Mouse (Mus musculus) adrenal gland, postnatal 25 days (tissue): ENCODE results near the gene Mbnl2. TPM values are rescaled to one million over a fixed set of nuclear protein-coding genes. Genes with fewer than 3 reads are reported as not detected.
A peak's percentile ranks its signal among the peaks of the same experiment; 100 is the strongest.

Source experiments
- DNase-seq: peaks from one replicate; pipeline ENCODE4 v3.0.0; 2021; ENCODE audit warnings: mixed read lengths
- total RNA-seq: library from RNA; stranded (reverse); gene quantifications from 2 replicates; pipeline ENCODE4 v1.2.3, GENCODE M21; 2021

Gene Mbnl2
- total RNA-seq, 1 experiment from 2014 or later: 226 TPM

DNA sequence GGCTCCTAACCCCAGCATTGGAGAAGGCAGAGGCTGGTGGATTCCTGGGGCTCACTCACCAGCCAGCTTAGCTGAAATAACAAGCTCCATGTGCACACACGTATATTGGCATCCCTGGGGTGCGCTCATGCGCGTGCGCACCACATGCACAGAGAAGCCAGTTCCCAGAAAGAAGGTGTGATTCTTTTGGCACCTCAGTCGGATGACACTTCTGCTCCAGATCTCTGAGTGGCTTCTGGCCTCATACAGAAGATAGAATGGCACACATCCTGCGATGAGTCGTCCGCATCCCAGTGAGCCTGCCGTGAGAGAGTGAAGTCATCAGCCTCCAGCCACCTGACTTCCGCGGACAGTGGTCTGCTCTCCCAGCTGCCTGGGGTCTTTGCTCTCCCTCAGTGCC, 55.0 kb downstream of the Mbnl2 start:
- DNase-seq: no peak

DNA sequence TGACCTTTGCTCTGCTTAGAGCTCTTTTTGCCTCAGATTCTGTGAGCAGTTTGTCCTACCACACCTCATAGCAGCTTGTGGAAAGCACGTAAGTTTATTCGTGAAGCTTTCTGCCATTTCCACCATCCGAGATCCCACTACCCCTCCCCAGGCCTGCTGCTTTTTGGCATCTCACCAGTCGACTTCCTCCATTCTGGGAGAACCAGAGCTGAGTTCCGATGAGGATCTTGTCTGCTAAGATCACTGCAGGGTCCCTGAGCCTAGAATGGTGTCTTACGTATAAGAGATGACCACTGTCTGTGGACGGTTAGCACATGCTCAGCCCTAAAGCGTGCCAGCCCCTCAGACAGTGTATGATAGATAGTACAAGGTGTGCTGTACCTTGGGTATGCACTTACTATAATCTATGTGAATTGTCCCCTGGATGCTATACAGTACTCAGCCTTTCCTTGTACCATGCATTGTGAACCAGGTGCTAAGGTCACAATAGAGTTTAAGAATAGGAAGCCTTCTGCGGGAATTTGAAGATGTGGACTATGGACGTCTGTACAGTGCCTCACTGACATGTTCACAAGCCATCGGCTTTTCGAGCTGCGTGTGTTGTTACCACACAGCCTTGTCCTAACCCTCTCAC, 55.5 kb downstream of the Mbnl2 start:
- DNase-seq: no peak

DNA sequence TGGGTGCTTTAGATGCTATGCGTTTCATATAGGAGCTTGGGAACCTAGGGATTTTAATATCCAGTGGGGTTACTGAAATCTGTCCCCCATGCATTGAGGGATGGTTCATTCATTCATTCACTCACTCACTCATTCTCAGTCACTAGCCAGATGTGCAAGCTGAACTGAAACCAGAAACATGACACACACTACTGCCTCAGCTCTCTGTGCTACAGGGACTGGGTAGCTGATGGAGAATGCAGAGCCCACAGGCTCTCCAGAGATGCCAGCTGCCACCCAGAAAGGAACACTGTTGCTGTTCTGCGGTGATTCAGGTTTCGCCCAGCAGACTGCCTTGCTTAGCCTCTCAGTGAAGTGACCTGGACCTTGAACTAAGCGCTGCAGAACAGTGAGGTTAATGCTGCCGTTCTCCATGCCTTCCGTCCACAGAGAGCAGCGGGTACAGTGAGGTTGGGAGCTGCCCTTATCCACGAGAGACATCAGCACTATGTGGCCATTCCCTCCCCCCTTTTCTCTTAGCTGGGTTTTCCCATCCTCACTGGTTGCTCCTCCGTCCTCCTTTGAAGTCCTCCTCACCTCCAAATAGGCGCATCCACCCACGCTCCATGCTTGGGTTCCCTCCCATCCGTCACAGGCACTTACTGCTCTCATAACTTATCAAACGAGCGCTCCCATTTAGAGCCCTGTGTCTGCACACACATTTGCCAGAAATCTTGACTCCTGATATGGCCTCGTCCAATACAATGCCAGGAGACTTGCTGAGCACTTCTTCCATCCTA, 58.2 kb downstream of the Mbnl2 start:
- DNase-seq: no peak

DNA sequence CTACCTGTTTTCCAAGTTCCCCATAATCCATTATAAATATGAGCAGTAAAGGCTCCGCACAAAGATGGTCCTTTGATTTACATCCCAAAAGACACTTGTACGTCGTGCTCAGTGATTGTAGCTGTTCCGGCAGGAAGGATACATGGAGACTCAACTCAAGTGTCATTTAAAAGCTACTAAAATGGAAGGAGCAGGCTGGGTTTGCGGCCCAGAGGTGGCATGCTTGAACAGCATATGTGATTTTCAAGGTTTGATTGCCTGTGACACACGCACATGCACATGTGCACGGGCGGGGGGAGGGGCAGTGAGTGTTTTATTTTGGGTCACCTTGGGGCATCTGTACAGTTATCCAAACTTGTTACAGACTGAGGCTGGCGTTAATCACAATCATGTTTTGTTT, 59.9 kb downstream of the Mbnl2 start:
- DNase-seq: no peak

DNA sequence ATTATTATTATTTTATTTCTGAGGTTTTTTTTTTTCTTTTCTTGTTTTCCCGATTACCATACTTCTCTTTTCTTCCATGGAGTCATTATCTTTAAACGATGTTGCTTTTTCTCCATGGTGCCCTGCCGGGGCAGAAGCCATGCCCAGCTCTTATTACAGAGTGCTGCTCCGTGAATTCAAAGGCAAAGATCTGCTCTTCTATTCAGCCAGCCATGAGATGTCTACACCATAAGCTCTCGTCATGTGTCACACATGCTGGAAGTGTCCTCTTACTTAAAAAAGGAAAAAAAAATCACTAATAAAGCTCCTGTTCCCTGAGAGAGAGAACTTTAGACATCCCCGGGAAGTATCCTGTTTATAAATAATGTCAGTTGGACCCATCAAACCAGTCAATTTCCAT, 60.4 kb downstream of the Mbnl2 start:
- DNase-seq: no peak

DNA sequence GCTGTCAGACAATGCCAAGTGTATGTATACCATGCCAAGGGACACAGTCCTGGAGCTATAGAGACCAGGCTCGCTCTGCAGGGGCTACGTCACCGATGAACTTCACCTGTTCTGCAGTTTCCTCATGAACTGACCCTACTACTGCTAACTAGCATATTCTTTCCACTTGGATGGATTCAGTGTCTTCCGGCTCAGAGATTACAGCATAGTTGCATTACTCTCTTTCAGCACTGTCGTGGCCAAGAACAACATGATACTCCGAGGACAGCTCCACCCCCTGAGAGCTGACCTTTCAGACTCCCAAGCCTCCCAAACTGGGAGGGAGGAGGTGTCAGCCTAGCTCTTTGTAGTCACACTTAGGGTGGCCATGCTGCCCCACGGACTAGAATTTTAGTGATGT, 60.9 kb downstream of the Mbnl2 start:
- DNase-seq: peak; percentile 61

DNA sequence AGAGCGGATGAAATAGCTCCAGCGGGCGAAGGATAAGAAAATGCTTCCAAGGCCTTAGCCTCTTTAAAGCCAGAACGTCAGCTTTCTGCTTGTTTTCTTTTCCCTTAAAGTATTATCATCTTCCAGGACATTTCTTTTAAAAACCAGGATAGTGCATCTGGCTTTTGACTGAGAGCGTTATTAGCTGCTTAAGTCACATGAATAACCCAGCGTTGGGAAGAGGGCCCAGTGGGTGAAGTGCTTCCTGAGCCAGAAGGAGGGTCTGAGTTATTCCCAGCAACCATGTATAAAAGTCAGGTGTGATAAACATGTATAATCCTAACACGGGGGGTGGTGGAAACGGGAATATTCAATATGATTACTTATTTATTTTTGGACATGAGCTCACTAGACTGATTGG, 61.4 kb downstream of the Mbnl2 start:
- no peak for DNase-seq

DNA sequence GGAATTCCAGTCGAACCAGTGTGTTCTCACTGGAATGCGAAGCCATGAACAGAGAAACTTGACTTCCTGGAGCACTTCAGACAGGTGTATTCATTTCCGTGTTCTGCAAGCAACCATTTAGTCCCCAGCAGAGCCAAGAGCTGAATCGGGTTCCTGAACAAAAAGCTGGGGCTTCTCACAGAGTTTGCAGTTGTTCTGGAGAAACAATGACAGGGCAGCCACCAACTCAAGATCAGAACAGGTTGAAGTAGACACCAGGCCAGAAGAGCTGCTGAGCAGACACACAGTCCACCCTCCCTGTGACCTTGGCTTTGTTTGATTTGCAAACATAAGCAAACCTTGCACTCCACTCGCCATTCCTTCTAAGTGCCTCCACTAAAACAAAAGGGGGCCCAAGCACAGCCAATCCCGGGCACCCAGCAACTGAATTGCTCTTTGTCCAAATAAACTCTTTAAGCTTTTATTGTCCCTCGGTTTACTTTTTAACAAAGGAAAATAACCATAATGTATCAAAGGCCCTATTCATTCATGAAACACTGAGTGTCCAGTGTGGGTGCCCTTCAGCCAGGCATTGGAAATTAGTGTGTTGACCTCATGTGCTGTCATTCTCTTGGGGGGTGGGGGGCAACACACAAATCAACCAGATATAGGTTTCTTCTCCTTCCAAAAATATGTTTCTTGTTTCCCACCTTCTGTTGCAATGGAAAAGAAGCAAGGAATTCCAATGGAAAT, 62.4 kb downstream of the Mbnl2 start:
- DNase-seq: no peak

DNA sequence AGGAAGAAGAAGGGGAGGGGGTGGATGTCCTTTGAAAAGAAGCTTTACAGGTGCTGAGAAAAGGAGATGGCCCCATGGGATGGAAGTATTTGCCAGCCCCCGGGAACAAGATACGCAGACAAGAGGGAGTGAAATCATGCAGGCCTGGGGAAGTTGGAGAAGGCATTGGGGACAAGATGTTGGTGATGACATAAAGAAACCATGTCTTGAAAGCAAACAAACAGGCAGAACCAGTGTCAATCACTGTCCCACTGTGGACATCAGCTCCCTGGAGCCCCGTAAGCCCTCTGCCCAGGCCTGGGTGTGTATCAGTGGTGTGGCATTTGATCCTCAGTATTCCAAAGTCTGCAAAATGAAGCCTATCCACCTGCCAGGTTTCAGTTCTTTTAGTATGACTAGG, 63.2 kb downstream of the Mbnl2 start:
- DNase-seq: no peak

DNA sequence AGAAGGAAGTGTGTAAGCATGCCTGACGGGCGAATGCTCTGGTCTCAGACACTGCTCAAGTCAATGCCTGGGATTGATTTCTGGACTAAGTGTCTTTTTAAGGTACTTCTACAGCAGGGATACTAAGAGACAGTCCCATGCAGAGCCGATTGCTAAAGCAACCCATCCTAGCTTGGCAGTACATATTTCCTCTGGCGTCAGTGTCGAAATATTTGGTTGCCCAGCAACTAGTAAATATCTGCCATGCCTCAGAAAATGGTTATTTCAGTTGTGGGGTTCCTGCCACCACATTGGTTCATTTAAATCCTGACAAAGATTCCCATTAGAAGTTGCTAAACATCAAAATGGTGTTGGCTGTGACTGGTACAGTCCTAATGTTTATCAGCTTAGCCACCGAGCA, 66.4 kb downstream of the Mbnl2 start:
- DNase-seq: no peak

DNA sequence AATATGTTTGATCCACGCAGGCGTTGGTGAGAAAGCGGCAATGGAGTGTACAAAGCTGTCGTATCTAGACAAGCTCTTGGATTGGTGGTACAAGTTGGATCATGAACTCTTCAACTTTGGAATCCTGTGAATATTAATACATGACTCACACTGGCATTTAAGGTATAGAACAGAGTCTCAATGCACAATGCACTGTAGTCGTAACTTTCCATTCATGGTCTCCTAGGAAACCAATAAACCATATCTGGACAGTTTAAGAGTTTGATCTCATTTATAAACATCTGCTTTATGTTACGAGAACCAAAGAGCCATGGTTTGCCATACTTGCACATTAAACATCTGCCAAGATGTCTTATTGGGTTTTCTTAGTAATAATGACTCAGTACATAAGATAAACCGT, 66.9 kb downstream of the Mbnl2 start:
- no peak for DNase-seq

DNA sequence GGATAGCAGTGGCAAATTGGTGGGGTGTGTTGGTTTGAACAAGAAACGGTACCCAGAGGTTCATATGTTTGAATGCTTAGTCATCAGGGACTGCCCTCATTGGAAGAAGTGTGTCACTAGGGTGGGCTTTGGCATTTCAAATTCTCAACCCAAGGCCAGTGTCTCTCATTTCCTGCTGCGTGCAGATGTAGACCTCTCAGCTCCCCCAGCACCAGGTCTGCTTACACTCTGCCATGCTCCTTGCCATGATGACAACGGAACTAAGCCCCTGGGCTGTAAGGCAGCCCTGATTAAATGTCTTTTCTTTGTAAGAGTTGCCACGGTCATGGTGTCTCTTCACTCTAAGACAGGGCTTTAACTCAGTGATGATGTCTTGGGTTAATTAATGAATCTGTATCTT, 69.2 kb downstream of the Mbnl2 start:
- DNase-seq: no peak

DNA sequence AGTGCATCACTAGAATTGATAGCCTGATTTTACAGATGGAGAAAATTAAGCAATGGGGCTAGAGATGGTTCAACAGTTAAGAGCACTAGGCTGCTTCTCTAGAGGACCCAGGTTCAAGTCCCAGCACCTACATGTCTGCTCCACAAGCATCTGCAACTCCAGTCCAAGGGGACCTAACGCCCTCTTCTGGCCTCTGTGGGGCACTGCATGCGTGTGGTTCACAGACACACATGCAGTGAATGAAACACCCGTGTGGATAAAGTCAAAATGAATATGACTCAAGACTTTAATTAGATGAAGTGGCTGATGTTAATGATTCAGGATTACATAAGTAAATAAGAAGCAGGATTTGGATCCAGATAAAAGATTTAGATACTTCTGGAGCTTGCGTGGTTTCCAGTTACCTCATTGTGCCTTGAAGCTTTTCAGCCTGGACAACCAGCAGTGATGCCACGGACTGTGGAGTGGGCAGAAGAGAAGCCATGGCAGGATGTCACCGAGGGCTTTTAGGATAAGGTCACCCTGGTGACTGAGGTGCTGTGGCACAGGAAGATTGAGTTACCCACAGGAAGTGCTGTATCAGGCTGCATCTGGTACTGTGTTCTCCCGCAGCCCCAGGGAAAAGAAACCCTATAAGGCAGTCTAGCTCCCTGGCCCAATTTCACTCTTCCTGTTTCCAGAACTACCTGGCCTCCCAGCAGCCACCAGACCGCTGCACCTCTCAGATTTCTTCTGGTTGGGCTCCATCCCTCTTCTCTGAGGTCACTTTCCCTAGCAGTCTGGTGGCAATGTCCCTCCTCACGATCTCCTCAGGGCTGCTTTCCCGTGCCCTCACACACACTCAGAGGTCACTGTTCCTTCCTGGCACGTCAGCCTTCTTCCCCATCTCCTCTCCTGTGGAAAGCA, 72.2 kb downstream of the Mbnl2 start:
- DNase-seq: no peak

DNA sequence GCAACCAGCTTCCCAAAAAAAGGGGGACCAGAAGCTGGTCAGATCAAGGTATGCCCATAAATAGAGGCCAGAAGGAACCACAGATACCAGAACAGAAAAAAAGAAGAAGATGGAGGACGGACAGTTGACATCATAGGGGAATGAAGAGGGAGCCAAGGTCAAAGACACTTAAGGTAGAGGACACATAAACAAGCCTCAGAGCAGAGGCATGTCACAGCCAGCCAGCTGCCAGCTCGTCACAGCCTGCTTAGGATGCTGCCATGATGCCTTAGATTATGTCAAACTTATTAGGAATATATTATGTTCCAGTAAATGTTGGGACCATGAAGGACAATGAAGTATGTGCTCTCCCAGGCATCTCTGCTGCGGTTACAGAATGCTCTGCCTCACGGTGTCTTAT, 73.9 kb downstream of the Mbnl2 start:
- DNase-seq: no peak

DNA sequence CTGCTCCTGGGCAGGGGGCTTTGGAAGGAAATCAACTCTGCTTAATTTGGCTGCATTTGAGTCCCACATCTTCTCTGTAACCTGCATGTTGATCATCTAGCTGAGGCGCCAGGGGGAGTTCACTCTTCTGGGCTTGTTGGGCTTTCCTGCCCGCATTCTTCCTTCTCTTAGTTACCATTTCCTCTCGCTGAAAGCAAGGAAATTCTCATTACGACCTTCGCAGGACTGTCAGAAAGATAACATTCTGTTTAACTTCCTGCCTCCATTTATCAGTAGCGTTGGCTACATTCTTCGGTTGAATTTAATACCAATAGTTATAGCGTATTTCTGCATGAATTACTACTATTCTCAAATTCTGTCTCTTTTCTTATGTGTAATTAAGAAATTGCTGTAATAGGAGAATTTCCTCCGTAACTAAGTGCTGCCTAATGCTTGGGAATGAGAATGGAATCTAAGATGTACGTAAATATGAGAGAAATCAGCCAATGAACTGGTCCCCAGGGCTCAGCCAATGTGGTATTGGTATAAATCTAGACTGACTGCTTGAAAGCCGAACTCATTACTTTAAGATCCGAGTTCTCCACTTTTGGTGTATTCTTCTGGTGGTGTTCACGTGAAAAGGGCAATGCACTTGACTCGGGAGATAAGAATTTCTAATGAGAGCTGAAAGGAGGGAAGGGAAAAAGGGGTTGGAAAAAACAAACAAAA, 76.8 kb downstream of the Mbnl2 start:
- no peak for DNase-seq

DNA sequence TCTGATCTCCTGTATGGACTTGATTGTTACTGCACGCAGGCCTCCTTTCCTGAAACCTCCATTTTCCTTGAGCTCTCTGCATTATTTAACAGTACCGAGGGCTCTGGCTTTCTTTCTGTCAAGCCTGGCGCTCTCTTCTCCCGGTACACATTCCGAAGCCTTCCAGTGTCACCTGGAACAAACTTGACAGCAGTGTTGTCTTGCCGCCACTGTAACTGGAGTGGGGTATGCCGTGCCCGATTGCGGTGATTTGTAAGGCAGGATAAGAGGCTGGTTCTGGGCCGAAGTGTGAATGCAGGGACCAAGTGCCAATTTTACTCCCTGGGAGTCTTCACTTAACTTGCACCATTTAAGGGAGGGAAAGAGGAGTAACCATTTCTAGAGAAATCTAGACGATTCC, 77.7 kb downstream of the Mbnl2 start:
- no peak for DNase-seq

DNA sequence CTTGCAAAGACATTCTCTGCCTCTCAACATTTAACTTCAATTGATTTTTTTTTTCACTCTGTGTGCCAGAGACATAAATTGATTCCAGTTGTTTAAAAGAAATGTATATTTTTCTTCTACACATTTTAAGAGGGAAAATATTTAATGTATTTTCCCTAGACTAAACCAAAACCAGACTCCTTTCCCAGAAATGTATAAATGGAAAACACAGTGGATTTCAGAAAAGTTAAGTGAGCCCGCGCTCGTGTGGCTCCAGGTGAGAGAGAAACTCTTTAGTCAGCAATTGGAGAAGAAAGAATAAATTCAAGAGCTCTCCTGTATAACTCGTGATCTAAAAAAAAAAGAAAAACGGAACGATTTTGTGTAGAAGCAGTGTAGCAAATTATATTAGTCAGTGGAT, 79.1 kb downstream of the Mbnl2 start:
- no peak for DNase-seq

DNA sequence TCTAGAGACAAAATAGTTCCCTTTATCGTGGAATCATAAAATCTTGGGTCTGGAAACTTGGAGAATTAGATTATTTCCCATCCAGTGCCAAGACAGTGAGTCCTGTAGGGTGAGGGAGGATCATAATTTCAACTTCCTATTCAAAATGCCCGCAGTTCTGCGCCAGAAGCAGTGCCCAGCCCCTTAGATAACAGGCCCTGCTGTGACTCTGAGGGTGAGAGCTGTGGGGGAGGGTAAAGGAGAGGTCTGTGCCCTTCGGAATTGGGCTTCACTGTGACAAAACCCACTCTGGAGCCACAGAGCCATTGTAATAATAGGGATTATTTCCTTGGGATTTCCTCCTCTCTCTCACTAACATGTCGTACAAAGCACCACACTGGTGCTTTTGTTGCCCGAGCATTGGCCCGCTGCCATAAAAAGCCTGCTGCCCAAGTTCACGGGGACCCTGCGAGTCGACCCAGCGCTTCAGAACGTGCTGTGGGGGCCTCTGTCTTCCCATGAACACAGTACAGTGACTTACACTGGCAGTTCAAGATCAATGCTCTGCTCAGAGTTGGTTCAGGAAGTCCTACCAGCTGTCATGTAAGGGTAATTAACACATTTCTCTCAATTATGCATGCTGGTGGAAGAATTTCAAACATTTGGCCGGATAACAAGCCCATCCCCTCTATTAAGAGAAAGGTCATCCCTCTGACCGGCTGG, 79.7 kb downstream of the Mbnl2 start:
- DNase-seq: peak; percentile 62

DNA sequence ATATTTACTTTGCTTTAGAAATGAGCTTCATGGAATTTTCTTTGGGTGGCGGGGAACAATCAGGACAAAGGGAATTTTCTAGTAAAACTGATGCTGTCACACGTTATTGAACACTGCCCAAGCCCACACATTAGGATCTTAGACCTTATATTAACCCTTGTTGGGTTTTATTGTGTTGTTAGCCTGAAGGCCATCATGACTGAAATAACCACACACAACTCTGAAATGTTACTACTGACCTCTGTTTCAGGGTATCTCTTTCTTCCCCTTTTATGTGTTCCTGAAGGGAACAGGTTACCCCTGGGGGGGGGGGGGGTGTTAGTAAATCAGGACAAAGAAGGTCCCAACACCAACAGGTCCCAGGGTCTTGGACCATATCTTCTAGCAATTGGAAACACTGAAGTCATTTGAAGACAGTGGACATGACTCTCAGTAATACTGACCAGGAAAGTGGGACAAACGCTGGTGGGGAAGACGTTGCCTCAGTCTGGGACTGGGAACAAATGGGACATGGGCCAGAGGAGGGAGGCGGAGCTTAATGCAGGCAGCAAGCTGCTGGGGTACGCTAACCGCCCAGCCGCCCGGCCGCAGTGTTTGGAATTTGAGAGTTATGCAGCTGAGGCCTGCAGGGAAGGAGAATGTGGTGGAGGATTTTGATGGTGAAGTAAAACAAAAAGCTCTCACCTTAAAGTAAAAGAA, 80.4 kb downstream of the Mbnl2 start:
- DNase-seq: peak; percentile 30

DNA sequence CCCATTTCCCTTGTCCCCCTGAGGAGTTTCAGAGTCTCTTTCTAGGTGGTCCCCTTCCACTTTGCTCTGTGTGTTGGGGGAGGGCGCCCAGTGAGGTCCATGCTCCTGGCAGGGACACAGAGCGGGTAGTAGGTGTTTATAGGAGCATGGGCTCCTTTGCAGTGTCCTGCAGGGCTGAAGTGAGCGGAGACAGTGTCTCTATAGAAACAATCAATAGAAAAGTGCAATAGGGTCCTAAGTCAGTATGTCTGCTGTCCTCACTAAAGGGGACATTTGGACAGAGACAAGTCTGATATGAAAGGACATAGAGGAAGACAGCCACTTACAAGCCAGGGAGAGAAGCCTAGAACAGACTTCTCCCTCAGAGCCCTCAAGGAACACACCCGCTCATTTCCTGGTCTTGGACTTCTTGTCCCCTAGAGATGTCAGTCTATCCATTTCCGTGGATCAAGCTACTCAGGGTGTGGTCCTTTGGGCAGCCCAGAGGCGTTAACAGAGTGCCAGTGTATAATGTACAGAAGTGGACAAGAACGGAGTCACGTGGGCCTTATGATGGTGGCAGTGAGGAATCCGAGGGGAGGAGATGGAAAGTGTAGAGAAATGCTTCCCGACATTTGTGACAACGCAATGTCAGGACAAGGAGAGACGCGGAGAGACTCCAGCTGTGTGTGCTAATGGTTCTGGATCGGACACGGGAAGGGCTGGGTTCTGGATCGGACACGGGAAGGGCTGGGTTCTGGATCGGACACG, 82.0 kb downstream of the Mbnl2 start:
- no peak for DNase-seq
